Mouse (Mus musculus) megakaryocyte-erythroid progenitor cell, adult 5-6 weeks (primary cell): ENCODE data around the gene Mthfd1l. TPM values are rescaled to one million over a fixed set of nuclear protein-coding genes. Genes with fewer than 3 reads are reported as not detected.

ENCODE experiments used
- ATAC-seq: replicated peaks from 2 replicates; pipeline ENCODE4 v1.8.0; 2016; ENCODE audit warnings: mild to moderate bottlenecking, inconsistent platforms; ENCODE audit not compliant: severe bottlenecking, poor library complexity, low FRiP score, low TSS enrichment
- total RNA-seq, 2 experiments: library from RNA; stranded (forward) in 1 of 2; stranded (reverse) in 1 of 2; fragments of 200-1000, 215-1000 nt in 1 of 2; fragments of >200 nt in 1 of 2; fragmentation: Nextera tagmentation in 1 of 2; gene quantifications; 2 replicates each; pipeline ENCODE4 v1.2.3; 2014 to 2017

Mthfd1l gene
- total RNA-seq, 2 experiments from 2014 or later = 61.1 to 148 TPM

DNA sequence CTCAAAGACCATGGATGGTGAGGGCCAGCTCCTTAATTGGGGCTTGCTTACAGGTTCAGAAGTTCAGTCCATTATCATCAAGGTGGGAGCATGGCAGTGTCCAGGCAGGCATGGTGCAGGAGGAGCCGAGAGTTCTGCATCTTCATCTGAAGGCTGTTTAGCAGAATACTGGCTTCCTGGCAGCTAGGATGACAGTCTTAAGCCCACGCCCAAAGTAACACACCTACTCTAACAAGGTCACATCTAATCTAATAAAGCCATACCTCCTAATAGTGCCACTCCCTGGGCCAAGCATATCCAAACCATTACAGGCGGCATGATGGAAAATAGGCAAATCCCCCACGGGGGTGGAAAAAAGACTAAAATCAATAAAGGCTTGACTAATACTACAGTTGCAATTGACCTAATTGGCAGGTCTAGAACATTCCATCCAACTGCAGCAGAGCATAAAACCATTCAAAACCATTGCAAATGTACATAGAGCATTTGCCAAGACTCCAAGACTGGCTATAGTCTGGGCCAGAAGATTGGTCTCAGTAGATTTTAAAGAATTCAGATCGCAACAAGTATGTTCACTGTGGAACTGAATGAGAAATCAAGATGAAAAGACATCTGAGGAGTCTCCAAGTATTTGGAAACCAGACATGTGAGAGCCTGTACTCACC lies 162.3 kb downstream of the Mthfd1l start:
- no peak for ATAC-seq

DNA sequence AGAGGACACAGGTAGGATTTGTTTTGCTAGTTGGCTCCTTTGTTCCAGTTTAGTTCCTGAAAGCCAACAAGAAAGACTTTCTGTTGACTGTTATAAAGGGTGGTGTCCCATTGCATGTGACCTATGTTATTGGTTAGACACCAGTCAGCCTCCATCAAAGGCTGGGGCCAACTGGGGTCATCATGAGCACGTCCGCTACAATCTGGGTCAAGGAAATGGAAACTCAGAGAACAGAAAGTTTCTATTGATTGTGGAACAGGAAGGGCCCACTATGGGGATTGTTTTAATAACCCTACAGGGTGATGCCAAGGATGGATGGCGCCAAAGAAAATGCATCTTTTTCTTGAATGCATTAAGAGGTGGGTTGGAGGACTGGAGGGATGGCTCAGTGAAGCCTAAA lies 166.6 kb downstream of the Mthfd1l start:
- ATAC-seq = no peak

DNA sequence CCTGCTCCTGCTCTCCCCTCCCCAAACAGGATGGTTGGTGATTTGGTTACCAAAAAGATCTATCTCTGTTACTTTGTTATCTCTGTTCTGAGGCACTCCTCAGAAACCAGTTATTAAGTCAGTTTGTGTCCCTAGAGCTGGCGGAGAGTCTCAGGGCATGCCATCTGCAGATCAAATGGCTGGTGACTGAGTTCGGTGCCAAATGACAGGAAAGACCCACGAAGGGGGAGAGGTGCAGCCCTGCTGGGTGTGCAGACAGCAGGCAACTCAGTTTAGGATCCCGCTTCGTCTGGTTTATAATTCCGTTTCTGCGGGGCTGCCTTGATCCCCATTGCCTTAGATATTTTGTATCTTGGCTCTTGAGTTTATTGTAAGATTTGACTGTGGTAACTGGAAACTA lies 168.8 kb downstream of the Mthfd1l start:
- ATAC-seq = no peak

DNA sequence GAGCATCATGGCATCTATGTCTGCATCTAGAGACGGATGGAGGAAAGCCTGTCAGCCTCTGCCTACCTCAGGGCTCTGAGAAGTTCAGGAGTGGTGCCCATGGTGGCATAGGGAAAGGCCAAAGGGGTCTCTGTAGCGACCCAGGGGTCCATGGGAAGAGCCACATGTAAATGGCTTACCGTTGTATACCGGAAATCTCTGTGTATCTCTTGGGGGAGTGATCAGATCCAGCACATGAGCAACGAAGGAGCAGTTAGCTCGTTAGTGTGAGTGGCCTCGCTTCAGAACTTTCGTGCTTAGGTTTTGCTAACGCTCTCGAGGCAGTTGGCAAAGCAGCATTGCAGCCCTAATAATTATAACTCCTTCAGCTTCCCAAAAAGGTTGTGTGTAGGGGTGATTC lies 169.9 kb downstream of the Mthfd1l start:
- no peak for ATAC-seq

DNA sequence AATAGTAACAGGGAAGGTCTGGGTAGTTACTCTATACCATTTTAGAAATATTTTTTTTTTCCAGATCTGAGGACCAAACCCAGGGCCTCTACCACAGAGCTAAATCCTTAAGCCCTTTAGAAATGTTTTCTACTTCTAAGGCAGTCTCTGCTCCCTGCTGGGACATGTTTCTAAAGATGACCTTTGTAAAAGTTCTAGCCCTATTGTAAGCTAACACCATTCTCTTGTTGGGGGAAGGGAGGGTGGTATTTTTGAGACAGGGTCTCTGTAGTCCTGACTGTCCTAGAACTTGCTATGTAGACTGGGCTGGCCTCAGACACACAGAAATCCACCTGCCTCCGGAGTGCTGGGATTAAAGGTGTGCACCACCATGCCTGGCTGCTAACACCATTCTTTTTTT lies 170.5 kb downstream of the Mthfd1l start:
- ATAC-seq = no peak

DNA sequence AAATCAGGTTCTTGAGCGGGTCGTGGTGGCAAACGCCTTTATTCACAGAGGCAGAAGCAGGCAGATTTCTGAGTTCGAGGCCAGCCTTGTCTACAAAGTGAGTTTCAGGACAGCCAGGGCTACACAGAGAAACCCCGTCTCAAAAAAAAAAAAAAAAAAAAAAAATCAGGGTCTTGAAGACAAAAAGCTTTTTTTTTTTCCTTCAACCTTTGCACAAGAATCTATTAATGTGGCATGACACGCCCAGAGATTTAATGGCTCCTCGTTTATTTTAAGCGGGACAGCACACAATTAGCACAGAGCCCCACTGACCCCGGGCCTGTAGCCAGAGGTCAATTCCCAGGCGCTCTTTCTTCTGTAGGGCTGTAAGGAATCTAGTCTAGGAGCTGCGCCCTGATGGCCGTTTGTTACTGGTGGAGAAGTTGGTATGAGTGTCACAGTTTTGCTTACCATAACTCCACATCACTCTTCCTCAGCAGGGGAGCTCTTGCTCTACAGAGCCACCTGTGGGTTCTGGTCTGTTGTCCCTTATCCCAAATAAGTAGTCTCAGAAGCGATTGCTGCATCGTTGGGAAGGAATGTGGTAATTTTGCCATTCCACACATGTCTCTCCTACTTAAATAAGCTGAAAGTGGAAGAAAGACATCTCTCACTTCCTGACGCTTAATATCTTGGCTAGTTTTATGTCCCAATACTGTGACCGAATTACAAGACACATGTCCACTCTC lies 172.3 kb downstream of the Mthfd1l start:
- no peak for ATAC-seq

DNA sequence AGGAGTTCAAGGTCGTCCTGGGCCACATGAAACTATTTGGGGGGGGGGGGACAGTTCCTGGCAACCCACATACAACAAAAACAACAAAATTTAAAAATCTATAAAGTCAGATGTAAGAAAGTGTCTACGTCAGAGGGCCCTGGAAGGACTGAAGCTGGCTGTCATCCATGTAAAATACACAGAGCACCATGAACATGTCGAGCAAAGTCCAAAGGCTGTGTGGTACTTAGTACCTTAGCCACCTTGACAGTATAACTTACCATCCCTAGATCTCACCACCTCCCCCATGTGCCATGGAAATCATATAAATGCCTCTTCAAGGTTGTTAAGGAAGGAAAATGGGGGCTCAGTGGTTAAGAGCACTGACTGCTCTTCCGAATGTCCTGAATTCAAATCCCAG lies 174.0 kb downstream of the Mthfd1l start:
- no peak for ATAC-seq

DNA sequence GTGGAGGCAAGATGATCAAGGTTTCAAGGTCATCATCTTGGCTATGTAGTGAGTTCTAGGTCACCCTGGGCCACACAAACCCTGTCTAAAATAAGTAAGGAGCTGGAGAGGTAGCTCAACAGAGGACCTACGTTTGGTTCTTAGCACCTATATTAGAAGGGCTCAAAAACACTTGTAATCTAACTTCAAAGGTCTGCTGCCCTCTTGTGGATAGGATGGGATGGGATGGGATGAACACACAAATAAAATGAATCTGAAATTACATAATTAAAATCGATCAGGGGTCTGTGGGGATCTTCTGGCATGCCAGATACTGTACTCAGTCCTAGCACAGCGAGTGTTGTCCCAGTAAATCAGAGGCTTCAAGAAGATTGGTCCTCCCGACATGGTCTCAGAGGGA lies 178.2 kb downstream of the Mthfd1l start:
- ATAC-seq = no peak; the same call in 1 of the 2 replicates

DNA sequence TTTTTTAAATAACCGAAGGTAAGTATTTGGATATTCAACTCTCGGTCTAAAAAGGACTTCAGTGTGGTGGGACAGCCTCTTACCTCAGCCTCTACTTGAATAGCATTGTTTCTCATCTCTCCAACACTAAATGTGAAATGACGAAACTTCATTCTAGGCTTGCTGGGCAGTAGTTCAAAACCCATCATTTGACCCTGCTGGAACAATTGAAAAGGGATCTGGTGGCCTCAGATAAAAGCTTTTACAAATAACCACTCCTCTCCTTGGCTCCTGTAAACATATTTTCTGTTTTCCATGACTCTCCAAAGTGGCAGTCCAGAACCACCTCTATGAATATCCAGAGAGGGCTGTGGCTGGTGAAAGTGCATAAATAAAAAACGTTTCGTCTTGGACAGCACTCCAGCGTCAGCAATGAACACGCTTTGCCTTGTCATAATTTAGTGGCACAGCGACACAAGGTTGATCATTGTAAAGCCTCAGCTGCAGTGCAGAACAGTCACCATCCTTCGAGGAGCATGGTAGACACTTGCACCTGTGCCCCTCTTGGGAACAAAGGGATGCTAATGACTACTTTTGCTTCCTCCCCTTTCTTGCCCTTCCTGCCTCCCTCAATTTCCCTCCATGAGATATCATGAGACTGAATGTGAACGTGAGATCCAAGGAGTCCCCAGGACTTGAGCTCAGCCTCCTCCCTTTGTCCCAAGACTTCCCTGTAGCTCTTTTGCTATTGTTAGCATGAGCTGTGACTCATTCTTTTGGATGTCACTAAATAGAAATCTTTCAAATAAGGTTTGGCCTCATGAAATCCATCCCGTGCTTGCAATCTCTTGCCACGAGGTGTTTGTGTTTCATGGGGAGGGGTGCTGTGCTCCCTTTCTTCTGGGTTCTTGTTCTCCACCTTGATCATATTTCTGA lies 179.2 kb downstream of the Mthfd1l start:
- no peak for ATAC-seq

DNA sequence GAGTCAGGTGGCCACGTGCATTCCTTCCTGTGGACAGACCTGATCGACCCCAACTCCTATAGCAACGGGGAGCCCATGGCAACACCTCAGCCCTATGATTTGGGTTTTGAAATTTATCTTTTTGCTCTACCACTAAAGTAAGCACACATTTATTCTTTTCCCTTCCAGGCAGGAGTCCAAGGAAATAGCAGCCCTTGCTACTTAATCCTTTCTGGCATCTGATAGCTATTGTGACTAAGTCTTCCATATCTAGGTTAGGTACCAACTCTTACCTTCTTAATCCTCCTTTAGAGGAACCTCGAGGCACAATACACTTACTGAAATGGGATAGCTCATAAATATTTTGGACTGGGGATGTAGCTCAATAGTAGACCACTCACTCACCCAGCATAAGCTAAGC lies 180.1 kb downstream of the Mthfd1l start:
- ATAC-seq = no peak

DNA sequence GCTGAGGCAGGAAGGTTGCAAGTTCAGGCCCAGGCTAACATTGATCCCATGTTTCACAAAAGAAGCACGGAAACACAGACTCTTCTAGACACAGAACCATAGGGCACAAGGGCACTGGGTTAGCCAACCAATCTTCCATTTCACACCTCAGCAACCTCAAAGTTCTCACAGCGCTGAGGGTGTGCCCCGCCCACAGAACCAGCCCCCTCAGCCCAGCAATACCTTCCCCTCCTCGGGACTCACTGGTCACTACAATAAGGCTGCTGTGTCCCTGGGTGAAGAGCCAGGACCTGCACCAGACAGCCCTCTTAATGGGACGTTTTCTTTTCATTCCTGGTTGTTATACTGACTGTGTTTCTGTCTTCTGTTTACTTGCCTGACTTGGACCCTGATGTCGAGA lies 181.1 kb downstream of the Mthfd1l start:
- ATAC-seq = no peak

DNA sequence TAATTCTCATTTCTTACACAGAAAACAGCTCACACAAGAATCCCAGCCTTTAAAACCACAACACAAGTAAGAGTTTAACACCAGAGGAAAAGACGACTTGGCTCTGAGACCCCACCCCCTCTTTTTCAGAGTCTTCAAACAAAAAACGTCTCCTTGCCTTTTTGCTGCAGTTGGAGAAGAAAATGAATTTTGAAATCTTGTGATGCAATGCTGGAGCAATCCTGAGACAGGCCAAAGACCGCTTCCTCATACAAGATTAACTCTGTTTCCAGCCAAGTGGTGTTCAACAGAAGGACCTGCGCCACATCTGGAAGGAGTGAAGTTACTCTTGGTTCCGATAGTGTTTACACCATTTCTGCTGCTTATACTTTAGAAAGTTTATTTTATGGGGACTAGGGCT lies 182.6 kb downstream of the Mthfd1l start:
- ATAC-seq = no peak

DNA sequence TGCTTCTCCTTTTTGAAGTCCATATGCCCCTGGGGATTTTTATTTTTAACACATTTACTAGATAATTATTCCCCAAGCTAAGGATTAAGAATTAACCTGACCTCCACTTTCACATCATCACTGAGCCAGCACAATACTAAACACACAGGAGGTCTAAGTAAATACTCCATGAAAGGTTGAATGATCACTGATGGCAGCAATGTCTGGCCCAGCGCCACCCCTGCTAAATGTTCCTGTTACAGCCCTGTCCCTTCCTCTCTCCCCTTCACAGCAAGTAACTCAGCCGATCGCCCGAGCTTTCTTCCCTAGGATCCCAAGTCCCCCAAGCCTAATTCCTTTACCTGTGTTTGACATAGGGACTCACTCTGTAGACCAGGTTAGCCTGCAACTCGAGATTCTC lies 185.6 kb downstream of the Mthfd1l start:
- no peak for ATAC-seq

DNA sequence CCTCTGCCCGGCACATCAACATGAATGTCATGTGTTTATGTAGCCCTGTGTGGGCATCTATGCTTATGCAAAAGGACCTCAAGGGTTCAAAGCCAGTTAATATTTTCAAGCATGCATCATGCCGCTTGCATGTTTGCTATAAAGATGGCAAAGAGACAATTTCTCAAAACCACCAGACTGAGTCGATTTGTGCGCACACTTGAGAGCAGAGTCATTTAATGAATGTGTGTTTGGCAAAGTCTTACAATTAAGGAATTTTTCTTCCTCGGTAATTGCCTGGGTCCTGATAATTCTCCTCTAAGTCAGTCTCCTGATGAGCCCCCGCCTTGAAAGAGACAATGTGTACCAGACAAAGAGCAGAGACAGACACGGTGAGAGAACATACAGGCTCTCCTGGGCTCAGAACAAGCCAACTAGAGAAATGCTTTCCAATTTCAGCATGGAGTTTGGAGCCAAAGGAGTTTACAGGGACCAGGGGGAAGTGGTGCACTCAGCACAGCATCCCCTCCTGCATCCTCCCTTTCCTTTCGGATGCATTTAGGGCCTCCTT lies 186.7 kb downstream of the Mthfd1l start:
- ATAC-seq = no peak

DNA sequence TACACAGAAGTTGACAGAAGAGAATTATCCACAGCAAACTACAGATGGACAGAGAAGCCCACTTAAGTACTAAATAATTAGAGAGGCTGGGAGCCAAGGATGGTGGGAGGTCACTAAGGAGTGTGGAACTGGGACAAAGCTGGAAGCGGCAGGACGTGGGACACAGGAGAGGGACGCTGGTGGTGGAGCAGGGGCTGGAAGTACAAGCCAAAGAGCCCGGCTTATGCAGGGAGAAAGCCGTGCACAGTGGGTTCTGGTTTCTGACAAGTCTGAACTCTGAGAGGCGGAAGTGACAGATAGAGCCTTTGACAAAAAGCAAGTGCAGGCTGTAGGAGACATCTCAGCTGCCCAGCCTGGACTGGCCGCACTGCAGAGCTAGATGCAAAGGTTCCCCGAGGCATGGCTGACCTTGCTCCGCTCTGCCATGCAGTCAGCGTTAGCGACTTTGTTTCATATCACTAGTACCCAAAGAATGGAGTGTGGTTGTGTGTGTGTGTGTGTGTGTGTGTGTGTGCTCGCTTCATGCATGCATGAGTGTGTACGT lies 187.4 kb downstream of the Mthfd1l start:
- no peak for ATAC-seq

DNA sequence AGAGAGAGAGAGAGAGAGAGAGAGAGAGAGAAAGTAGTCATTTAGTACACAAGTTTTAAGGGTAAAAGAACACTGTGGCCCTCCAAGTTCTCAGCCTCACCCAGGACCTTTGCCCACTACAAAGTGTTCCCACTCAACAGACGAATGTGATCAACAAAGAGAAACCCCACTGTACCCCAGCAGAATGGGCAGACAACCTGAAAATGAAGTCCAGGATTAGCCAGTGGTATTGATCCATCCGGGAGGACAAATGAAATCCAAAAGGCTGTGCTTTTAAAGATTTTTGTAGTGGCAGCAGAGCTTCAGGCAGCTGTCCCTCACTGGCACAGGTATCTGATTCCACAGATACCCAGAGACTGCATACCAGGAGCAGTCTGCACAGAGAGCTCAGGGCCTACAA lies 189.1 kb downstream of the Mthfd1l start:
- no peak for ATAC-seq

DNA sequence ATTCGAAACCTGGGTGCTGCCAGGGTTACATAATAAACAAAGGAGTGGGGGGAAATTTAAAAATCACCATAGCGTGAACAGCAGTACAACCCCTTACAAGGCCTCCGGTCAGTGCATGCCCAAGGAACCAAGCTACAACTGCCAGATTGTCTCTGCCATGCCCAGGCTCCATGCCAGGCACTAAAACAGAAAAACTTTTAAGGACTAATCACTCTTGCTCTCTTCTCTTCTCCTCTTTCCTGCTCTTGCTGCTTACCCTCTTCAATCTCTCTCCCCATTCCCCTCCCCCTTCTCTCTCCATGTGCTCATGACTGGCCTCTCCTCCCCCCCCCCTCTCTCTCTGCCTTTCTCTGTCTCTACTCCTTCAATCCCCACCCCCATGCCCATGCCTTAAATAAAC lies 190.1 kb downstream of the Mthfd1l start:
- ATAC-seq = no peak

DNA sequence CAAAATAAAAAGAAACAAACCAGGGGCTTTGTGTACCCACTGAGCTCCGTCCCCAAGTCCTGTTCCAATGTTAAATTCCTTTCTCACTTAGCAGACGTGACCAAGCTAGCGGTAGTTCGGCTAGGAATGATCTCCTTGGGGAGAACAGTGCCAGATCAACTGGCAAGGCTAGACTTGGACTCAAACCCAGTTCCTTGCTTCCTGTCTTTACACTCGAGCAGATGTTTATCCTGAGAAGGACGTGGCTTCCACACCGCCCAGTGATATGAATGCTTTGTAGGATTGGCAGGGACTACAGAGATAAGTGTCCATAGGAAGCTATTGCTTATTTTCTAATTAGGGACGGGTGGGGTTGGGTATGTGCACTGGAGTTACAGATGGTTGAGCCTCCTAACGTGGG lies 191.8 kb downstream of the Mthfd1l start:
- ATAC-seq = no peak

DNA sequence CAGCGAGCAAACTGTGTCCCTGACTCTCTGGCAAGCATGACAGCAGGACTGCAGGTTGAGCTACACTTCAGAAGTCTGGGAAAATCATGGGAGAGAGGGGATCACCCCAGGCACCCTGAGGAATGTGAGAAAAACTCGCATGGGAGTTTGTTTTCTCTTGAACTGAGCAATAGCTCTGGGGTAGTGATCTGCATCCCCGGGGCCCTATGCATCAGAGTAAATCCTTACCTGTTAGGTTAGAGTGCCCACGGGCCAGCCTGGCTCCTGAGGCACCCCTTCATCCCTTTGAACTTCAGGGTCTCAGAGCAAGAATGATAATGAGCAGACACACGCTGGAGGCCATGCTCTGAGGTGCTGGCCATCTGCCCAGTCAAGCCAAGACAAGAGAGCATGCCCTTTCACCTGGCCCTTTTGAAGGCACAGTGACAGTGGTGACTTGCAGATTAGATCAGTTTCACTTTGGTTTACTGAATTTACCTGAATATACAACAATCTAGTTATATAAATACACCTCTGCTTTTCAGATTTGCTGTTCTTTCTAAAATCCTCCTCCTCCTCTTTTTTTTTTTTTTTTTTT lies 195.4 kb downstream of the Mthfd1l start:
- ATAC-seq = no peak
